Mouse (Mus musculus) midbrain, embryonic 12.5 days (tissue): ENCODE measurements around the gene Akt2. TPM values are rescaled to one million over a fixed set of nuclear protein-coding genes. Genes with fewer than 3 reads are reported as not detected.

Source experiments
- ATAC-seq: fragments of 200-750 bp; cut with Nextera tagmentation; 2 replicates; pipeline ENCODE4 v1.8.0; 2017; ENCODE audit warnings: low read depth, moderate TSS enrichment, moderate library complexity; ENCODE audit not compliant: low FRiP score
- H3K27ac ChIP-seq: fragments of 300-500 bp; sonication (generic); replicated peaks from 2 replicates; pipeline ENCODE4 v1.5.1; 2016; ENCODE audit warnings: mild to moderate bottlenecking
- H3K27me3 ChIP-seq: fragments of 300-500 bp; sonication (generic); 2 replicates; pipeline ENCODE4 v1.6.1; 2016; ENCODE audit warnings: mild to moderate bottlenecking
- H3K36me3 ChIP-seq: fragments of 300-500 bp; sonication (generic); 2 replicates; pipeline ENCODE4 v1.6.1; 2016
- H3K4me1 ChIP-seq: fragments of 300-500 bp; sonication (generic); 2 replicates; pipeline ENCODE4 v1.6.1; 2016
- H3K4me2 ChIP-seq: fragments of 300-500 bp; sonication (generic); replicated peaks from 2 replicates; pipeline ENCODE4 v1.6.1; 2016; ENCODE audit warnings: mild to moderate bottlenecking, moderate library complexity
- H3K4me3 ChIP-seq: fragments of 300-500 bp; sonication (generic); 2 replicates; pipeline ENCODE4 v1.5.1; 2016; ENCODE audit warnings: mild to moderate bottlenecking
- H3K9ac ChIP-seq: fragments of 300-500 bp; sonication (generic); replicated peaks from 2 replicates; pipeline ENCODE4 v1.6.1; 2016; ENCODE audit warnings: mild to moderate bottlenecking, moderate library complexity
- H3K9me3 ChIP-seq: fragments of 300-500 bp; sonication (generic); 2 replicates; pipeline ENCODE4 v1.6.1; 2016; ENCODE audit warnings: mild to moderate bottlenecking
- WGBS: fragments of 180-500 bp; shearing (Covaris S2); methylation state at CpG from one replicate; pipeline ENCODE4 v1.1.7; 2016; 5-methylcytosine and 5-hydroxymethylcytosine counted together
- polyA plus RNA-seq: library from polyadenylated mRNA; unstranded; fragments of >200 nt; fragmentation: Nextera tagmentation; extraction: Ambion mirVana; gene quantifications from 2 replicates; pipeline ENCODE4 v1.2.1, GENCODE M21; 2016

Akt2 gene
- polyA plus RNA-seq, 1 experiment from 2014 or later, result 90.9 TPM

- no peak overlapping the region for H3K4me3 ChIP-seq
- peaks cover 9% of the 10 kb centered on the region; the same call in 1 of the 2 replicates for H3K4me1 ChIP-seq
- no peak for ATAC-seq
- 84% methylated on average over 5 of the region's 5 CpGs for WGBS
- no peak overlapping the region for H3K27ac ChIP-seq
- H3K36me3 ChIP-seq, result peaks cover 27% of the 10 kb centered on the region
- no peaks in the 10 kb centered on the region for H3K27me3 ChIP-seq
- H3K9me3 ChIP-seq, result no peaks in the 10 kb centered on the region
- H3K9ac ChIP-seq, result no peak overlapping the region
- no peak overlapping the region for H3K4me2 ChIP-seq
These were observed 16.2 kb downstream of the Akt2 start for GRCm38 (mm10) chr7:27607580-27607979.

DNA sequence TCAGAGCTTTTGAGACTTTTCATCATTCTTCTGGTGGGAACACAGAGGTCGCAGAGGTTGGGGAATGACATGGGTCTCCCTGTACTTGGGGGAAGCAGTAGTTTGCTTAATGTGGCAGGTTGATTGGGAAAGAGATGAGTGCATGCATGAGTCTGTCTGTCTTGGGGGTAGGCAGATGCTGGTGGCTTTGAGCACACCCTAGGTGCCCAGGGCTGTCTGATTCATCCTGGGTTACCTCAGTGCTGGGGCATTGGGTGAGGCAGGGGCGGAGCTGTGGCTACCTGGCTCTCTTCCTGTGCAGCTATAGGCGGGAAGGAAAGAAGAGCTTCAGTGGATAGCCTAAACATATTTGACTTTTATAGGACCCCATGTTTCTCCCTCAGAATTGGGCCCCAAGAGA, 16.8 kb downstream of the Akt2 start:
- peaks cover 27% of the 10 kb centered on the region for H3K36me3 ChIP-seq
- H3K27me3 ChIP-seq, result no peaks in the 10 kb centered on the region
- no peak for ATAC-seq
- H3K9me3 ChIP-seq, result no peaks in the 10 kb centered on the region
- 90% methylated on average over 3 of the region's 3 CpGs for WGBS
- H3K4me2 ChIP-seq, result no peak overlapping the region
- no peak overlapping the region for H3K9ac ChIP-seq
- peaks cover 13% of the 10 kb centered on the region for H3K4me1 ChIP-seq
- H3K27ac ChIP-seq, result no peak overlapping the region
- H3K4me3 ChIP-seq, result no peak overlapping the region

GRCm38 (mm10) chr7:27609285-27609684, 17.9 kb downstream of the Akt2 start:
- Histone ChIP-seq H3K4me1 (peaks cover 24% of the 10 kb centered on the region), H3K36me3 (peaks cover 27% of the 10 kb centered on the region), H3K4me3 (no peak overlapping the region), H3K9me3 (no peaks in the 10 kb centered on the region), H3K27me3 (no peaks in the 10 kb centered on the region), H3K9ac (no peak overlapping the region), H3K27ac (no peak overlapping the region), H3K4me2 (no peak overlapping the region)
- 93% methylated on average over 4 of the region's 4 CpGs for WGBS
- no peak for ATAC-seq

DNA sequence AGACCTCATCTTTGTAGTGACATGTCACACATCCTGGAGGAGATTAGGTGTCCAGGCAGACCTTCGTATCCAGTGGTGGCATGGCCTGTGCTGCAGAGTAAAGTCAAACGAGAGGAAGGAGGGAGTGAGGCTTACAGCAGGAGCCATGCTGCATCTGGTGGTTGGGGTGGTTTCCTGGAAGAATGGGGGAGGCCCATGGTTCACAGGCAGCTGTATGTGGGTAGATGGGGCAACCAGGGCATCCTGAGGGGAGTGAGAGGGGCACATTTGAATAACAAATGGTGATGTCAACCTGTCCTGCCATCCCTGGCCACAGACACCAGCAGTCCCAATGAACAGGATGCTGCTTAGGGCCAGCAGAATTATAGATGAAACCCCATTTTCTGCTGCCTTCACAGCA, 18.3 kb downstream of the Akt2 start:
- no peaks in the 10 kb centered on the region for H3K27me3 ChIP-seq
- WGBS, result 75% methylated on average over 2 of the region's 2 CpGs
- no peak overlapping the region for H3K9ac ChIP-seq
- peaks cover 28% of the 10 kb centered on the region for H3K4me1 ChIP-seq
- H3K27ac ChIP-seq, result no peak overlapping the region
- no peak overlapping the region for H3K4me3 ChIP-seq
- H3K9me3 ChIP-seq, result no peaks in the 10 kb centered on the region
- H3K36me3 ChIP-seq, result peaks cover 27% of the 10 kb centered on the region
- ATAC-seq, result no peak
- H3K4me2 ChIP-seq, result no peak overlapping the region

DNA sequence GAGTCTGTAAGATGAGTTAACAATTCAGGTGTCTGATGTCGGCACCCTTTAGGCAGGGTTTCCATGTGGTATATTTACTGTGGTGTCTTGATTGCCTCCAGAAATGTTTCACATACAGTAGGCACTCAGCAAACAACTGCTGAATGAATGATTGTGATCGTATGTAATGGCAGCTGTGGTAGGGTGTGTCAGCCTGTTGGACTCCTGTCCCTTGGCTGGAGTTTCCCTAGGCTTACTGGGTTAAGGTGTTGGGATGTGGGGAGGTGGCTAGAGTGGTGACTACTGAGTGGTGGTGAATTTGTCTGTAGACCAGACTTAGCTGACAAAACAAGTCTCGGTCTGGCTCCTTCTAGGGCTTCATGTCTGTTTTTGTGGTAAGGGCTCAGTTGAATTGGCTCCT, 19.0 kb downstream of the Akt2 start:
- peaks cover 32% of the 10 kb centered on the region for H3K4me1 ChIP-seq

GRCm38 (mm10) chr7:27610871-27611270, 19.5 kb downstream of the Akt2 start:
- no peak overlapping the region for H3K4me2 ChIP-seq
- H3K4me3 ChIP-seq, result no peak overlapping the region
- ATAC-seq, result no peak
- H3K27me3 ChIP-seq, result no peaks in the 10 kb centered on the region
- H3K36me3 ChIP-seq, result peaks cover 30% of the 10 kb centered on the region
- WGBS, result 93% methylated on average over 5 of the region's 5 CpGs
- H3K27ac ChIP-seq, result no peak overlapping the region
- no peaks in the 10 kb centered on the region for H3K9me3 ChIP-seq
- H3K9ac ChIP-seq, result no peak overlapping the region
- peaks cover 32% of the 10 kb centered on the region for H3K4me1 ChIP-seq

More for the DNA sequence above, 19.0 kb downstream of the Akt2 start:
- WGBS, result 95% methylated on average over 3 of the region's 3 CpGs
- H3K27me3 ChIP-seq, result no peaks in the 10 kb centered on the region
- H3K27ac ChIP-seq, result no peak overlapping the region
- no peak overlapping the region for H3K9ac ChIP-seq
- H3K9me3 ChIP-seq, result no peaks in the 10 kb centered on the region
- no peak for ATAC-seq
- no peak overlapping the region for H3K4me2 ChIP-seq
- peaks cover 27% of the 10 kb centered on the region for H3K36me3 ChIP-seq
- H3K4me3 ChIP-seq, result no peak overlapping the region

DNA sequence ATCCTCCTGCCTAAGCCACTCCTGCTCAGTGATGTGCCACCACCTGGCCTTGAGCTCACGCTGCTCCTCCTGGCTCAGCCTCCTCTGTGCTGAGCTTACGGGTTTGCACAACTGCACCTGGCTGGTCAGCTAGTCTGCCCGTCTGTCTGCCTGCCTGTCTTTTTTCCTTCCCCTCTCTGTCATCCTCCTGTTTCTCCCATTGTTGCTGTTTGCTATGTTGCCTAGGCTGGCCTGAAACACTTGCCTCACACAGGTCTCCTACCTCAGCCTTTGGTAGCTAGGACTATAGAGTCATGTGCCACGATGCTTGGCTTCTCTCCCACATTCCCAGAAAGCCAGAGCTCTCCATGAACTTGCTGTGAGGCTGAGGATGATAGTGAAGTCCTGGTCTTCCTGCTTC, 21.6 kb downstream of the Akt2 start:
- peaks cover 23% of the 10 kb centered on the region for H3K4me1 ChIP-seq
- WGBS, result 84% methylated on average over 4 of the region's 4 CpGs
- H3K4me3 ChIP-seq, result no peak overlapping the region
- peak overlapping the region; percentile 68 for H3K27ac ChIP-seq
- no peaks in the 10 kb centered on the region for H3K9me3 ChIP-seq
- no peaks in the 10 kb centered on the region for H3K27me3 ChIP-seq
- H3K9ac ChIP-seq, result no peak overlapping the region
- no peak overlapping the region for H3K4me2 ChIP-seq
- peaks cover 51% of the 10 kb centered on the region for H3K36me3 ChIP-seq
- no peak for ATAC-seq

DNA sequence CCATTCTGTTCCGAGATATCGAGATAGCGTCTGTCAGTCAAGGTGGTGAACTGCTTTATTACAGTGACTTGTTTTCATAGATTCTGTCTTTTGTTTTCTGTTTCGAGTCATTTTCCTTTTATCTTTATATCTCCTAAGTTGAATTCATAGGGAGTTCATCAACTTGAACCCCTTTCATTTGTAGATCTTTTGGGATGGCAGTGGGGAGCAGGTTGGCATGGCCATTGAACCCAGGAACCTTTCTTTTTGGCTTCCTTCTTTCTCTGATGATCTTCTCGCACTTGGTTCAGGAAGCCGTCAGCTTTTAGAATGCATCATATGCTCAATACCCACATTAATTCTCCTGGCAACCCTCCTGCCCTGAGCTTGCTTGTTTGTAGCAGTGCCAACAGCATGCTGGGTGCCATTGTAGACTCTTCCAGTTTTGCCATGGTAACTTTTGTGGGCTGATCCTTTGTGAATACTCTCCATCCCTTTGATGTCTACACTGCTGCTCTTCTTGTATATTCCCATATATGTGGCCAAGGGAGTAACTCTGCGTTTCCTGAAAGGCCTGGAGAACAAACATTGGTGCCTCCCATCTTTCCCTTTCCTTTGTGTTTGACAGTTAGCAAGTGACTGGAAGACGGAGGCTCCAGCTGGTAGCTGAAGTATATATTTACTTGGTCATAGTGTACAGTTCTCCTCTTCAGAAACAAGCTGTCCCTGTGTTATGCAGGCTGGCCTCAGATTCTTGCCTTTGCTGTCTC, 22.6 kb downstream of the Akt2 start:
- no peaks in the 10 kb centered on the region for H3K9me3 ChIP-seq
- WGBS, result 50% methylated on average over 8 of the region's 8 CpGs
- H3K36me3 ChIP-seq, result peaks cover 57% of the 10 kb centered on the region
- no peak overlapping the region for H3K4me2 ChIP-seq
- no peaks in the 10 kb centered on the region for H3K27me3 ChIP-seq
- no peak overlapping the region for H3K9ac ChIP-seq
- peak overlapping the region; percentile 68 for H3K27ac ChIP-seq
- H3K4me3 ChIP-seq, result no peak overlapping the region
- ATAC-seq, result peak; percentile 60; the same call in 1 of the 2 replicates
- H3K4me1 ChIP-seq, result peaks cover 23% of the 10 kb centered on the region

GRCm38 (mm10) chr7:27621028-27621427, 29.7 kb downstream of the Akt2 start:
- ATAC-seq, result no peak
- Histone ChIP-seq H3K4me2 (no peak overlapping the region), H3K27ac (no peak overlapping the region), H3K9me3 (no peaks in the 10 kb centered on the region), H3K27me3 (no peaks in the 10 kb centered on the region), H3K36me3 (peaks cover 90% of the 10 kb centered on the region), H3K9ac (no peak overlapping the region), H3K4me1 (no peaks in the 10 kb centered on the region), H3K4me3 (no peak overlapping the region)
- 88% methylated on average over 6 of the region's 6 CpGs for WGBS

GRCm38 (mm10) chr7:27622234-27622633, 30.9 kb downstream of the Akt2 start:
- Histone ChIP-seq H3K9ac (no peak overlapping the region), H3K4me1 (no peaks in the 10 kb centered on the region), H3K36me3 (peaks cover 87% of the 10 kb centered on the region), H3K27me3 (no peaks in the 10 kb centered on the region), H3K27ac (no peak overlapping the region), H3K9me3 (no peaks in the 10 kb centered on the region), H3K4me3 (no peak overlapping the region), H3K4me2 (no peak overlapping the region)
- 71% methylated on average over 1 of the region's 1 CpGs for WGBS
- no peak for ATAC-seq

GRCm38 (mm10) chr7:27624967-27625366, 33.6 kb downstream of the Akt2 start:
- no peaks in the 10 kb centered on the region for H3K9me3 ChIP-seq
- peaks cover 86% of the 10 kb centered on the region for H3K36me3 ChIP-seq
- ATAC-seq, result no peak

GRCm38 (mm10) chr7:27627707-27628106, 36.4 kb downstream of the Akt2 start:
- Histone ChIP-seq H3K9me3 (no peaks in the 10 kb centered on the region), H3K4me3 (no peak overlapping the region), H3K4me2 (no peak overlapping the region), H3K27me3 (no peaks in the 10 kb centered on the region), H3K9ac (no peak overlapping the region), H3K36me3 (peaks cover 78% of the 10 kb centered on the region), H3K4me1 (no peaks in the 10 kb centered on the region), H3K27ac (no peak overlapping the region)
- ATAC-seq, result no peak
- WGBS, result 87% methylated on average over 7 of the region's 7 CpGs

More at GRCm38 (mm10) chr7:27624967-27625366, 33.6 kb downstream of the Akt2 start:
- no peak overlapping the region for H3K4me3 ChIP-seq
- H3K4me2 ChIP-seq, result no peak overlapping the region
- H3K27ac ChIP-seq, result no peak overlapping the region
- H3K27me3 ChIP-seq, result no peaks in the 10 kb centered on the region
- H3K4me1 ChIP-seq, result no peaks in the 10 kb centered on the region
- H3K9ac ChIP-seq, result no peak overlapping the region

GRCm38 (mm10) chr7:27628190-27628589, 36.8 kb downstream of the Akt2 start:
- H3K9ac ChIP-seq, result no peak overlapping the region
- WGBS, result 94% methylated on average over 6 of the region's 6 CpGs
- H3K9me3 ChIP-seq, result no peaks in the 10 kb centered on the region
- H3K4me1 ChIP-seq, result no peaks in the 10 kb centered on the region
- H3K4me3 ChIP-seq, result no peak overlapping the region
- H3K36me3 ChIP-seq, result peaks cover 82% of the 10 kb centered on the region
- ATAC-seq, result no peak
- no peak overlapping the region for H3K4me2 ChIP-seq
- H3K27ac ChIP-seq, result no peak overlapping the region
- H3K27me3 ChIP-seq, result no peaks in the 10 kb centered on the region
